Comparison of ENCODE assay signal across 22 mouse cellular contexts in the genomic region with DNA sequence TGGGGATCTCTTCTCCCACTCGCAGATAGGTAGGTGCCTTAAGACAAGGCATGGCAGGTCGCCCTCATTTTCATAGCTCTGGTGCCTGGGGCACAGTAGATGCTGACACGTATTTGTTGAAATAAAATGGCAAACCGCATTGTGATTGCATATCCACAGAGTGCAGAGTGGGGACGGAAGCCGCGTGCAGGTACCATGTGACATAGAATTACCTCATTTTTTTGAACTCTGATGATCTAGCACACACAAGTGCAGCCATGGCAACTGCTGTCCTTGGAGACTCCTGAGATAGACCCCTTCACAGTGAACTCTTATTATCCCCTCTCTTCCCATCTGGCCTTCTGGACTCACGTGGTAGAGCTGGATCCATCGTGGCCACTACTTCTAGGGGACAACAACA.
"Had no signal": no experiment of that assay in that cellular context is flagged by ENCODE, and none has a peak within 500 bp of the region (broad histone marks: within the 10 kb centered on the region; RNA-seq: fewer than 3 reads in every experiment).

No protein-coding gene starts in this region.

- H3K27me3 ChIP-seq: heart, embryonic 12.5 days; intestine, embryonic 15.5 days; liver, embryonic 13.5 days had no signal

- H3K4me1 ChIP-seq: heart, embryonic 12.5 days; intestine, embryonic 15.5 days; liver, embryonic 13.5 days had no signal

- ATAC-seq: inflammation-experienced regulatory T-cells, adult 6 months; intestine, embryonic 15.5 days; intestine, postnatal 0 days had no signal

- DNase-seq: gastrocnemius, adult 2 months; gastrocnemius, postnatal 10 days; gastrocnemius, postnatal 25 days; heart, adult 18-20 months; heart, postnatal 10 days; heart, postnatal 4 days; kidney, adult 18-20 months; kidney, adult 8-10 months; kidney, postnatal 10 days; kidney, postnatal 25 days; kidney, postnatal 4 days; liver; liver, embryonic 13.5 days had no signal

- H3K36me3 ChIP-seq: heart, embryonic 10.5 days; heart, embryonic 12.5 days; intestine, embryonic 15.5 days; limb, embryonic 13.5 days; liver, embryonic 13.5 days had no signal

- H3K9ac ChIP-seq: heart, embryonic 12.5 days; intestine, embryonic 15.5 days; limb, embryonic 13.5 days; liver, embryonic 13.5 days had no signal

- H3K27ac ChIP-seq: gastrocnemius, adult 2 months; heart, embryonic 10.5 days; intestine, embryonic 15.5 days; layer of hippocampus, adult 2 months; left cerebral cortex, adult 2 months; limb, embryonic 13.5 days; liver, embryonic 13.5 days had no signal

- H3K4me2 ChIP-seq: heart, embryonic 12.5 days; intestine, embryonic 15.5 days; limb, embryonic 13.5 days; liver, embryonic 11.5 days; liver, embryonic 13.5 days had no signal

- H3K9me3 ChIP-seq: heart, embryonic 12.5 days; intestine, embryonic 15.5 days; limb, embryonic 13.5 days; liver, embryonic 13.5 days had no signal

- H3K4me3 ChIP-seq: gastrocnemius, adult 2 months; heart, embryonic 10.5 days; heart, embryonic 12.5 days; intestine, embryonic 15.5 days; layer of hippocampus, adult 2 months; left cerebral cortex, adult 2 months; limb, embryonic 13.5 days; liver, embryonic 13.5 days had no signal
